Mouse (Mus musculus) activated CD4-positive, CD25-positive, alpha-beta regulatory T cell (primary cell): ENCODE data around the gene Plcd1. TPM values are rescaled to one million over a fixed set of nuclear protein-coding genes. Genes with fewer than 3 reads are reported as not detected.

Experiments used
- polyA plus RNA-seq, 2 experiments: library from polyadenylated mRNA; unstranded; fragments of 100-300 nt; shearing (Covaris generic); gene quantifications; one replicate each; pipeline ENCODE4 v1.2.1; 2017

The Plcd1 gene
- polyA plus RNA-seq: 10 to 100 TPM in 1 of 2 experiments, 1 to 10 TPM in 1; 4.1 to 10.7 TPM

DNA sequence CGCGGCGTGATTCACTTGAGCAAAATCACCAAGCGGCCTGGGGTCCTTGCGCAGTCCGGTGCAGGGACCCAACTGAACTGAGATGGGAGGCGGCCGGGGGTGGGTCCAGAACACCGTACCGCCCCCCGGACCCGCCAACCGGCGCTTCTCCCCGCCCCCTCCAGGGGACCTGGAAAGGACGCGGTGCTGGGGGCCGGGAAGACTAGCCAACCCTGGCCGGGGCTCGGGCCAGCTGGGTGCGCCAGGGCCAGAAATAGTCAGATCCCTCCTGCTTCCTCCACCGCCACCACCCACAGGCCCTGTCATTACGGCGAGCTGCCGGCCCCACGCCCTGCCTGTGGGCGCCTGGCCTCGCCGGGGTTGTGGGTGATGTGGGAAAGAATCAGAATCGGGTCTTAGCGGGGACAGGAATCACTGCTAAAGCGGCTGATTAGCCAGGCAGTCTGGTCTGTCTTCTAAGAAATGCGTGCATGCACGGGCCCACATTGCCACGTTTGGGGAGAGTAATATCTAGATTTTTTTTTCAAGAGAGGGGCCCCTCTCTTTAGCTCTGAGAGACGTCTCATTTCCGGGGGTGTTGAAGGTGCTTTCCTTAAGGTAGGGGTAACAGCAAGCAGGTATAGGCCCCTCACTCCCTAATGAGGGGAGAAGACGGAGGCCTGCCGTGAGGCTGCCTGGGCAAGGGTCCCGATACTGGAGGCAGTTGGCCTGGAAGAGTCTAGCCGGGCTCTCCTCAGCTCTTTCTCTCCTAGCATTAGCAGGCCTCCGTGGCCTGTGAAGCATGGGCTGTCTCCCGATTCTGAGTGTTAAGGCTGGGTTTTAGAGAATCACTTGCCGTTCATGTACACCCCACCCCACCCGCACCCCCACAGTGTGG is at the start of gene Plcd1:
Gene Plcd1, minus strand, starts transcription at position 84 of the 877 bp plus-strand sequence.

DNA sequence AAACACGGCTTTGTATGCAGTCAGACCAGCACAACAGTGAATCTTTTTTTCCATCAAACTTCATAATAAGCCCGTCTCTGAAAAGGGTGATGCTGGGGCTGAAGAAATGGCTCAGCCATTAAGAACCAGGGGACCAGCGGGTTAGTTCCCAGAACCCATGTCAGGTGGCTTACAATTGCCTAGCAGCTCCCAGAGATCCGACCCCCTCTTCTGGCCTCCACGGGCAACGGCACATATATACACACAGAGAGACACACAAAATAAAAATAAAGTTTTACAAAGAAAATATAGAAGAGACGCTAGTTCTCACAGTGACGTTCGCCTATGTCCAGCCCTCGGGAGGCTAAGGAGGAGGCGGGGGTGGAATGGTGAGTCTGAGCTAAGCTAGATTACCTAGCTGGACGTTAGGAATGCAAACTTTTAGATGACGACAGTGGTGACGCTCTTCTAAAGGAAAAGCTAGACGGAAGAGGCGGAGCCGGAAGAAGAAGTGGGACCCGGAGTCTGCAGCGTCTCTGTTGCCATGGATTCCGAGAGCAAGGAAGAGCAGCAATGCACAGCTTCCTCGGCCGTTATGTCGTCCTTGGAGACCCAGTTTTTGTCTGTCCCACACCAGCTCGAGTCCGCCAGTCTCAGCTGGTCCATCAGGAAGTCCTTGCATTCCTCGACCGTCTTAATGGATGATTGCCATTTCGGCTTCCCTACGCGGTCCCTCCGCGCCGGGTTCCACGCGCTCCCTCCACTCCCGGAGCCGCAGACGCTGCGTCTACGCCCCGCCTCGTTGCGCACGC is 8.9 kb upstream of the Plcd1 start, which contains the start of gene Dlec1:
Gene Dlec1, plus strand, starts transcription at position 487 of the 791 bp plus-strand sequence.

GRCm38 (mm10) chr9:119052154-119052944 is 41.0 kb downstream of the Plcd1 start, which contains the start of gene Vill:
TSS of gene Vill (plus strand) at chr9:119052778.

Other genes with a start within 250 kb of the Plcd1 start
- 1 to 10 TPM in 1 of 2 experiments, under 1 TPM in 1; 0.75 to 1.2 TPM for gene Ctdspl, start 167.0 kb downstream of the Plcd1 start, polyA plus RNA-seq
- 10 to 100 TPM; 10.5 to 34.8 TPM for gene Vill, start 40.7 kb downstream of the Plcd1 start, polyA plus RNA-seq
- gene Dlec1, start 9.0 kb upstream of the Plcd1 start, polyA plus RNA-seq: under 1 TPM; 0.10 to 0.36 TPM
- under 1 TPM; 0.21 to 0.37 TPM for gene Acaa1b, start 63.6 kb upstream of the Plcd1 start, polyA plus RNA-seq
- gene Gm47289, start 65.7 kb upstream of the Plcd1 start, polyA plus RNA-seq: under 1 TPM in 1 of 2 experiments, not detected in 1; 0.18 TPM
- under 1 TPM in 1 of 2 experiments, not detected in 1; 0.14 TPM for gene Slc22a13, start 115.6 kb upstream of the Plcd1 start, polyA plus RNA-seq
- 10 to 100 TPM; 20.2 to 21.6 TPM for gene Oxsr1, start 228.9 kb upstream of the Plcd1 start, polyA plus RNA-seq
- 10 to 100 TPM; 82.3 to 97.1 TPM for gene Acaa1a, start 246.2 kb upstream of the Plcd1 start, polyA plus RNA-seq
- gene Myd88, start 247.9 kb upstream of the Plcd1 start, polyA plus RNA-seq: 100 to 1,000 TPM in 1 of 2 experiments, 10 to 100 TPM in 1; 93.4 to 105 TPM